Mouse (Mus musculus): ENCODE measurements at regions not wholly inside any gene's neighbourhood (a gene's known extent, or its start where the extent isn't known, plus 50 kb on each side); places are given as distances from the start of the nearest gene placed in this dataset.

DNA sequence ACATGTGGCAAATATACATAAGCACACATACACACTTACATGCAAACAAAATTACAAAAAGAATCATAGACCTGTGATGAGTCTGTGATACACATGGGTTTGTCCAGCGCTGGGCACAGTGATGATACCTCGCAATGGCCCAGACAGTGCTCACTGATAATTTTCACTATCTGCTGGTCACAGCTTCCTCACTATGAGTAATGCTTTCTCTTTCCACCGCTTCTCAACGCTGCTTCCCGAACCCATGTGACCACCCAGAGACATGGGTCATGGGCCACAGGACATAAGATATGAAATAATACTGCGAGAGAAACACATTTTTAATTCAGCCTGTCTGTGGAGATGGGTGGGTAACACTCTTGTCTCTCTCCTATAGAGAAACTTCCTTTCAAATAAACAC is 76.5 kb upstream of the Bmp2k start (continued):
- 0 out of 2 replicates have a peak, but pooled peaks have one; percentile 48 for TF ChIP-seq MAZ (IDR thresholded peaks at IDR 0.05; ENCODE audit: low read depth, low read length)

DNA sequence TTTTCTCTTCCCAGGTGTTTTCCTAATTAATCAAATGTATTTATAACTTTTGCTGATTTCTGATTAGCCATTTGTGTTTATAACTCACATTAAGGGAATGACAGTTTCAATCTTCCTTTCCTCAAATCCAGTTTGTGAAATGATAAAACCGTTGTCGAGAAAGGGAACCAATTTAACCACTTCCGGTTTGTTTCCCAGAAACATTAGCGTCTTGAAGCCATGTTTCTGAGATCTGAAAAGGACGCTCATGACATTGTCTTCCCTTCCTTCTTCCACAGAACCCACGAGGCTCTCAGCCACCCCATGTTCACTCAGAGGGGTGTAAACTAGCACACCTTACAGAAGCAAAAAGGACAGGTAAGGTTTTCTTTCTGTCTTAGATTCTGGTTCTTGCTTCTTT is 76.0 kb upstream of the Bmp2k start:
- Histone ChIP-seq H3K9ac (ENCODE audit: control insufficient read depth, low read depth, low read length, poor library complexity, severe bottlenecking) (peak overlapping the region; percentile 67), H3K36me3 (ENCODE audit: control insufficient read depth in 1 of 2, insufficient read depth in 2 of 2, low read length in 2 of 2) (peaks cover 0 to 73% of the 10 kb centered on the region in 2 experiments; a peak in 2 of 4 replicates), H3K27ac (ENCODE audit: control insufficient read depth, low read depth, low read length) (peak overlapping the region; percentile 97), H3K4me3 (ENCODE audit: control insufficient read depth in 1 of 2, insufficient read depth in 1 of 2, low read depth in 2 of 2, low read length in 2 of 2) (peak overlapping the region; percentile 50 to 56), H3K4me1 (ENCODE audit: control insufficient read depth in 1 of 2, insufficient read depth in 2 of 2, low read length in 2 of 2) (peaks cover 47 to 65% of the 10 kb centered on the region in 2 experiments), H3K27me3 (ENCODE audit: control insufficient read depth in 1 of 2, insufficient read depth in 2 of 2, low read length in 2 of 2) (no peaks in the 10 kb centered on the region), H3K9me3 (replicated peaks; ENCODE audit: insufficient read depth, low read length) (no peaks in the 10 kb centered on the region), H3K79me2 (ENCODE audit: control insufficient read depth, insufficient read depth, low read length, poor library complexity) (no peaks in the 10 kb centered on the region; the same call in none of the 2 replicates)
- peak; percentile 85 for DNase-seq (ENCODE audit: low read depth, low spot score)
- no peak; the same call in 1 of the 2 replicates for TF ChIP-seq MYB (IDR thresholded peaks at IDR 0.05; ENCODE audit: low read depth, low read length)
- TF ChIP-seq EP300 (IDR thresholded peaks at IDR 0.05; ENCODE audit: low read depth in 1 of 2, low read length in 2 of 2) = peak in 1 of 2 experiments; percentile 52; a peak in 2 of 4 replicates
- no peak for TF ChIP-seq USF1 (IDR thresholded peaks at IDR 0.05; ENCODE audit: low read depth, low read length)
- no peak for TF ChIP-seq USF2 (IDR thresholded peaks at IDR 0.05; ENCODE audit: borderline replicate concordance in 1 of 2, insufficient read depth in 1 of 2, low read depth in 1 of 2, low read length in 2 of 2)
- no peak for TF ChIP-seq POLR2AphosphoS5 (IDR thresholded peaks at IDR 0.05; ENCODE audit: borderline replicate concordance, low read depth, low read length)
- TF ChIP-seq UBTF (IDR thresholded peaks at IDR 0.05; ENCODE audit: borderline replicate concordance, insufficient read depth, low read depth, low read length) = no peak
- 0 out of 2 replicates have a peak, but pooled peaks have one; percentile 34 for TF ChIP-seq E2F4 (IDR thresholded peaks at IDR 0.05; ENCODE audit: borderline replicate concordance, low read depth, low read length)
- TF ChIP-seq CHD1 (IDR thresholded peaks at IDR 0.05; ENCODE audit: low read depth, low read length) = peak; percentile 33; the same call in 1 of the 2 replicates
- TF ChIP-seq JUND (IDR thresholded peaks at IDR 0.05; ENCODE audit: low read depth, low read length) = no peak
- peak; percentile 41; the same call in 1 of the 2 replicates for TF ChIP-seq TCF12 (IDR thresholded peaks at IDR 0.05; ENCODE audit: low read depth, low read length)
- TF ChIP-seq POLR2AphosphoS2 (IDR thresholded peaks at IDR 0.05; ENCODE audit: low read length) = no peak; the same call in none of the 2 replicates
- TF ChIP-seq GATA1 (IDR thresholded peaks at IDR 0.05; ENCODE audit: low read depth, low read length) = no peak
- TF ChIP-seq ZNF384 (IDR thresholded peaks at IDR 0.05; ENCODE audit: low read depth, low read length) = no peak
- TF ChIP-seq RCOR1 (IDR thresholded peaks at IDR 0.05; ENCODE audit: low read depth, low read length) = no peak
- TF ChIP-seq TBP (IDR thresholded peaks at IDR 0.05; ENCODE audit: low read depth, low read length) = no peak; the same call in 1 of the 2 replicates
- TF ChIP-seq MYC (IDR thresholded peaks at IDR 0.05; ENCODE audit: low read depth, low read length) = peak; percentile 34; the same call in 1 of the 2 replicates
- TF ChIP-seq ZC3H11A (IDR thresholded peaks at IDR 0.05; ENCODE audit: low read depth, low read length) = no peak
- no peak for TF ChIP-seq ZKSCAN1 (IDR thresholded peaks at IDR 0.05; ENCODE audit: low read depth, low read length)
- no peak for TF ChIP-seq NRF1 (IDR thresholded peaks at IDR 0.05; ENCODE audit: insufficient read depth, low read depth, low read length, poor library complexity, severe bottlenecking)
- TF ChIP-seq CTCF (IDR thresholded peaks at IDR 0.05 in 2 of 3, conservative IDR thresholded peaks at IDR 0.05 in 1 of 3; ENCODE audit: control insufficient read depth in 1 of 3, insufficient read depth in 1 of 3, low read depth in 2 of 3, low read length in 3 of 3, poor library complexity in 1 of 3, severe bottlenecking in 1 of 3) = no peak
- TF ChIP-seq GABPA (IDR thresholded peaks at IDR 0.05; ENCODE audit: low read depth, low read length) = no peak
- TF ChIP-seq MAZ (IDR thresholded peaks at IDR 0.05; ENCODE audit: low read depth, low read length) = no peak
- TF ChIP-seq HCFC1 (IDR thresholded peaks at IDR 0.05; ENCODE audit: low read depth, low read length) = peak; percentile 56; the same call in 1 of the 2 replicates
- TF ChIP-seq CHD2 (IDR thresholded peaks at IDR 0.05; ENCODE audit: low read length) = no peak
- TF ChIP-seq ELF1 (IDR thresholded peaks at IDR 0.05; ENCODE audit: low read depth, low read length) = no peak
- no peak for TF ChIP-seq RAD21 (IDR thresholded peaks at IDR 0.05; ENCODE audit: low read depth, low read length)
- TF ChIP-seq KAT2A (conservative IDR thresholded peaks at IDR 0.05; ENCODE audit: low read depth, low read length) = no peak; the same call in 1 of the 2 replicates
- TF ChIP-seq SMC3 (IDR thresholded peaks at IDR 0.05; ENCODE audit: low read depth, low read length) = no peak
- TF ChIP-seq BHLHE40 (IDR thresholded peaks at IDR 0.05; ENCODE audit: borderline replicate concordance, low read depth, low read length) = no peak
- no peak for TF ChIP-seq TAL1 (IDR thresholded peaks at IDR 0.05; ENCODE audit: low read length)
- no peak for TF ChIP-seq NELFE (IDR thresholded peaks at IDR 0.05; ENCODE audit: low read depth, low read length)
- peak in 1 of 2 experiments; percentile 28; a peak in 1 of 4 replicates for TF ChIP-seq POLR2A (IDR thresholded peaks at IDR 0.05; ENCODE audit: control insufficient read depth in 1 of 2, insufficient read depth in 1 of 2, low read depth in 1 of 2, low read length in 2 of 2, poor library complexity in 1 of 2)
- TF ChIP-seq MAFK (IDR thresholded peaks at IDR 0.05; ENCODE audit: borderline replicate concordance, low read depth, low read length) = no peak
- TF ChIP-seq MEF2A (IDR thresholded peaks at IDR 0.05; ENCODE audit: extremely low read depth, insufficient replicate concordance, low read depth, low read length, poor library complexity, severe bottlenecking) = no peak
